Mouse (Mus musculus) kidney, adult 2 months (tissue): ENCODE data around the gene Mgat4b. TPM values are rescaled to one million over a fixed set of nuclear protein-coding genes. Genes with fewer than 3 reads are reported as not detected.

Source experiments
- DNase-seq: peaks from one replicate; pipeline ENCODE4 v3.0.0; 2021
- H3K27ac ChIP-seq: fragments of 200-500 bp; 2 replicates; pipeline ENCODE4 v1.5.1; 2012; ENCODE audit warnings: low read depth, low read length, control low read depth, inconsistent platforms; ENCODE audit not compliant: insufficient read depth
- H3K27me3 ChIP-seq: fragments of 200-500 bp; replicated peaks from 2 replicates; pipeline ENCODE4 v1.6.1; 2012; ENCODE audit warnings: mild to moderate bottlenecking, moderate library complexity, low read length, inconsistent platforms; ENCODE audit not compliant: control insufficient read depth, insufficient read depth
- H3K36me3 ChIP-seq: fragments of 200-500 bp; 2 replicates; pipeline ENCODE4 v1.6.1; 2012; ENCODE audit warnings: mild to moderate bottlenecking, moderate library complexity, low read length, inconsistent platforms; ENCODE audit not compliant: control insufficient read depth, insufficient read depth
- H3K4me1 ChIP-seq: fragments of 200-500 bp; 2 replicates; pipeline ENCODE4 v1.6.1; 2011; ENCODE audit warnings: low read length; ENCODE audit not compliant: control insufficient read depth, insufficient read depth
- H3K4me3 ChIP-seq: fragments of 200-500 bp; 2 replicates; pipeline ENCODE4 v1.5.1; 2011; ENCODE audit warnings: mild to moderate bottlenecking, low read depth, low read length, control low read depth; ENCODE audit not compliant: insufficient read depth
- CTCF ChIP-seq: fragments of 200-500 bp; conservative IDR thresholded peaks from 2 replicates; pipeline ENCODE4 v1.5.1; 2011; ENCODE audit warnings: low read depth, mild to moderate bottlenecking, control low read depth, low read length, moderate library complexity, mixed read lengths; ENCODE audit not compliant: insufficient read depth, insufficient read length
- POLR2A ChIP-seq: fragments of 200-500 bp; IDR thresholded peaks from one replicate; pipeline ENCODE4 v1.6.1; 2011; ENCODE audit warnings: low read depth, low read length, control low read depth
- WGBS: fragments of 180-500 bp; shearing (Covaris S2); methylation state at CpG from one replicate; pipeline ENCODE4 v1.1.7; 2018; 5-methylcytosine and 5-hydroxymethylcytosine counted together
- polyA plus RNA-seq: library from polyadenylated mRNA; depleted of rRNA; stranded (reverse); fragments of >200 nt; gene quantifications from 2 replicates; pipeline ENCODE4 v1.2.3, GENCODE M21; 2012

Gene Mgat4b
- polyA plus RNA-seq, 1 experiment: 85.4 TPM

- 81% methylated on average over 4 of the region's 4 CpGs for WGBS
Observed at GRCm38 (mm10) chr11:50216724-50217366, 6.2 kb downstream of the Mgat4b start.

GRCm38 (mm10) chr11:50217811-50218210, 7.1 kb downstream of the Mgat4b start:
- peak; percentile 72 for DNase-seq
- H3K27ac ChIP-seq: no peak overlapping the region

More at GRCm38 (mm10) chr11:50216724-50217366, 6.2 kb downstream of the Mgat4b start:
- H3K4me1 ChIP-seq: peaks cover 18% of the 10 kb centered on the region
- no peak overlapping the region for H3K27ac ChIP-seq
- no peak overlapping the region for H3K4me3 ChIP-seq
- DNase-seq: no peak
- no peaks in the 10 kb centered on the region for H3K27me3 ChIP-seq
- no peak for TF ChIP-seq CTCF
- no peak for TF ChIP-seq POLR2A
- no peaks in the 10 kb centered on the region for H3K36me3 ChIP-seq

GRCm38 (mm10) chr11:50219833-50220232, 9.1 kb downstream of the Mgat4b start:
- no peaks in the 10 kb centered on the region for H3K36me3 ChIP-seq
- H3K27me3 ChIP-seq: no peaks in the 10 kb centered on the region
- WGBS: 36% methylated on average over 2 of the region's 2 CpGs
- no peak overlapping the region for H3K27ac ChIP-seq
- DNase-seq: no peak
- H3K4me3 ChIP-seq: no peak overlapping the region
- no peaks in the 10 kb centered on the region; the same call in 1 of the 2 replicates for H3K4me1 ChIP-seq
- no peak for TF ChIP-seq POLR2A
- no peak for TF ChIP-seq CTCF

More at GRCm38 (mm10) chr11:50217811-50218210, 7.1 kb downstream of the Mgat4b start:
- H3K27me3 ChIP-seq: no peaks in the 10 kb centered on the region
- no peaks in the 10 kb centered on the region for H3K36me3 ChIP-seq
- peaks cover 8% of the 10 kb centered on the region for H3K4me1 ChIP-seq
- WGBS: 23% methylated on average over 4 of the region's 4 CpGs
- TF ChIP-seq POLR2A: no peak
- no peak for TF ChIP-seq CTCF
- no peak overlapping the region for H3K4me3 ChIP-seq

DNA sequence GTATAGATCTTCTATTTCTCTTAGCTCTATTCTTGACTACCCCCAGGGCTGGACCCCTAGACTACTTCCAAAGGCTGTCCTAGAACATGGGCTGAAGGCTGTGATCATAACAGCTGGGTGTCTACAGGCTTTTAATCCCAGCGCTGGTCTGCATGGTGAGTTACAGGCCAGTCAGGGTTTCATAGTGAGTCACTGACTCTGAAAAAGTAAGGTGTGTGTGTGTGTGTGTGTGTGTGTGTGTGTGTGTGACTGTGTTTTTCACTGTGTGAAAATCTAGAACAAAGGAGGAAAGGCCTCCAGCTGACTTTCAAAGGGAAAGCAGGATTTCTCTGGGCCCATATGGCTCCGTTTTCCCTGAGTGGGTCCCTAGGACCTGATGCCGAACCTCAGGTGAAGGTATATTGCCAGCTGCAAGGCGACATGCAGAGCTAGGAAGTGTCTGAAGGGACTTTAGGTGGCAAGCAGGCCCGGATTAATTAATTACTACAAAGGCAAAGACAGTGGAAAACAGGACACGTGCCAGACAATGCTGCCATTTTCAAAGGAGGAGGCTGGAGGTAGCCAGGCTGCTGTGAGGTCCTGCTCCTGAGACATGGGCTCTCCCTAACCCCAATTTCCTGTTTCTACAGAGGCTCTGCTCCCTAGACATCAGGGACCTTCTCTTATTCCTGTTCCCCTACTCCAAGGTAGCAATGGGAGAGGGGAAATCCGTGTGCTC, 12.0 kb downstream of the Mgat4b start:
- DNase-seq: peak; percentile 83
- H3K4me3 ChIP-seq: peak overlapping the region; percentile 33; the same call in 1 of the 2 replicates
- peaks cover 15% of the 10 kb centered on the region for H3K4me1 ChIP-seq
- H3K27me3 ChIP-seq: no peaks in the 10 kb centered on the region
- 39% methylated on average over 7 of the region's 7 CpGs for WGBS
- H3K27ac ChIP-seq: peak overlapping the region; percentile 96
- no peak for TF ChIP-seq POLR2A
- TF ChIP-seq CTCF: no peak
- no peaks in the 10 kb centered on the region for H3K36me3 ChIP-seq

DNA sequence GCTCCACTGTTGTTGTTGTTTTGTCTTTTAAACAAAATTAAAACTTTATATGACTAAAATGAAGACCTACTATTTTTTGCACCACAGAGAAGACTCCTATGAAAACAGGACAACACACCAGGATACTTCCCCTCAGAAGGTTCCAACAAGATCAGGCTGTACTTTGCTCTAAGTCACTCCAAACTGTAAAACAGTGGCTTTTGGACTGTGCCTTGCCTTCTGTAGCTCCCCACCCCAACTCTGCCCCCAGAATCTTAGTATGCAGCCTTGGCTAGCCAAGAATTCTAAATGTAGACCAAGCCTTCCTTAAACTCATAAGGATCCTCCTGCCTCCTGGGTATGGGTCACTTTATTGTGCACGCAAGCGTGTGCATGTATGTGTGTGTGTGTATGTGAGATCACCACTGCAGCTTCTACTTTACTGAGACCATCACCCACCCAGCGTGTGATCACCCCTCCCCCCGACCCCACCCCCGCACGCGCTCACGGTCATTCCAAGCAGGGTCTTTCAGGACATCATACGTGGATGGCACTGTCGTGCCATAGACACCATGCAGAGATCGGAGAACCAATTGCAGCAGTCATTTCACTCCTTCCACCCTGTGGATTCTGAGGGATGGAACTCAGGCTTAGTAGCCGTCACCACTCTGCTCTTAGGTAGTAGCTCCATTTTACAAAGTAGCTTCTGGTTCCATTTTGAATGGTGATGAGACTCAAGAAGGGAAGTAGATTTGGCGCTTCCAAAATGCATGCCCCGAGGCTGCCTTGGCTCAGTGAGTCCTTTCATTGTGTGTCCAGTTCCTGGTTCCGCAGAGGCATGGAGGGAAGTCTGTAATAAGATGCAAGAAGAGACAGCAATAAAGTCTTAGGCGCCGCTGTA, 13.3 kb downstream of the Mgat4b start:
- Histone ChIP-seq H3K4me1 (peaks cover 28% of the 10 kb centered on the region), H3K27ac (peak overlapping the region; percentile 47), H3K36me3 (no peaks in the 10 kb centered on the region), H3K4me3 (peak overlapping the region; percentile 89), H3K27me3 (no peaks in the 10 kb centered on the region)
- WGBS: 6% methylated on average over 17 of the region's 17 CpGs
- TF ChIP-seq CTCF (no peak), POLR2A (no peak)
- peak; percentile 71 for DNase-seq

DNA sequence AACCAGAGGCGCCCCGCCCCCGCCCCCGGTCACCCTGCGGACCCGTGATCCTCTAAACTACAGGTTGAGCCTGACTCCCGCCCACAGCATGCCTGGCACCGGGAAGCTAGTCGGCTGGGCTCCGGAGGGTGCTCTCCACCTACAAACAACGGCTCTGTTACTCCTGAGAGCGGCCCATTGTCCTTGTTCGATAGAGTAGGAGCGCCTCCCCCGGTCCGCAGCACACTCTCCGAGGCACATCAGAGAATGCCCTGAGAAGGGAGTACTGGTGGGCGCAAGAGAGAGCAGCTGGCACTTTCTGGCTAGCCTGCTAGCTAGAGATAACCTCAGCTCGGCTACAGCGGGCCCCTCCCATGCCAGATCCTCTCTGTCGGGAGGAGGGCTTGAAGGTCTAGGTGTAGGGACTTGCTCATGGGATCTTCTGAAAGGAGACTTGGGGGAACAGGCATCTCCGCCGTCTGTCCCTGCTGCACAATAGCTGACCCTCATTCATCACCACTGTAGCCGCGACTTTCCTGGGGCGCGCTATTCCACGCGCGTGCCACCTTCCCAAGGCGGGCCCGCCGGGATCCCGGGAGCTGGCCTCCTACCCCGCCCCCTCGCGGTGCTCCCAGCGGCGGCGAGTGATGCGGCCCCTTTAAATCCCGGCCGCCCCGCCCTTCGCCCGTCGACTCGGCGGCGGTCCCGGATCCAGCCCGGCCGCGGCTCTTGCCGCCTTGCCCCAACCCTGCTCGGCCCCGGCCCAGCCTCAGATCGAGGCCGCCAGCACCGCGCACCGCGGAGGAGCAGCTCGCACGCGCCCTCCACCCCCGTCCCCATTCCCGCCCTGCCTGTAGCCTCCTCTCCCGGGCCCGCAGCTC, 14.2 kb downstream of the Mgat4b start:
- peak; percentile 94 for DNase-seq
- Histone ChIP-seq H3K27ac (peak overlapping the region; percentile 80), H3K36me3 (no peaks in the 10 kb centered on the region), H3K4me3 (peak overlapping the region; percentile 89), H3K4me1 (peaks cover 31% of the 10 kb centered on the region), H3K27me3 (no peaks in the 10 kb centered on the region)
- WGBS: 2% methylated on average over 66 of the region's 70 CpGs
- TF ChIP-seq POLR2A: no peak
- TF ChIP-seq CTCF: peak; percentile 37
